Mouse (Mus musculus): ENCODE data around the gene Bcor.

DNA sequence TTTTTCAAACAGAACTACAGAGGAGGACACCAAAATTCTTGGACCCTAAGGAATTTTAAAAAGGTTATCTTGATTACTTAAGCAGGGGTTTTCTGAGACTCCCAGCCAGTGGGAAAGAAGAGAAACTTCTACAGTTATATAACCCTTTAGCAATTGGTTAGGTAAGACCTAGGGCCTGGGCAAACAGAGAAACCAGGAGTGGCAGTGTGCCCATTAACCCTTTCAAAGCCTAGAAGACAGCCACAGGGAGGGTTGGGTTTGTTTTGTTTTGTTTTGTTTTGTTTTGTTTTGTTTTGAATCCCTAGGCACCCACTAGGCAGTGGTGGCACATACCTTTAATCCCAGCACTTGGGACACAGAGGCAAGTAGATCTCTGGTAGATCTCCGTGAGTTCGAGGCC, 163.3 kb downstream of the Bcor start:
- no peak for TF ChIP-seq CTCF (IDR thresholded peaks at IDR 0.05; ENCODE audit: low read depth, low read length)
- TF ChIP-seq TAL1 (conservative IDR thresholded peaks at IDR 0.05; ENCODE audit: low read depth, low read length) = no peak
- no peak for TF ChIP-seq GATA1 (IDR thresholded peaks at IDR 0.05; ENCODE audit: borderline replicate concordance, low read length)
- no peak for TF ChIP-seq POLR2AphosphoS5 (IDR thresholded peaks at IDR 0.05; ENCODE audit: insufficient replicate concordance, low read depth, low read length)
- TF ChIP-seq GATA2 (IDR thresholded peaks at IDR 0.05; ENCODE audit: borderline replicate concordance, low read depth, low read length) = no peak

Measured in G1E (cell line).